Mouse (Mus musculus): Measurements from ENCODE around the gene Mapk11. TPM values are rescaled to one million over a fixed set of nuclear protein-coding genes. Genes with fewer than 3 reads are reported as not detected.

Gene Mapk11
- 8.4 and 10.4 TPM in 2 replicates for polyA plus RNA-seq (2015; fragmentation: Nextera tagmentation; extraction: Ambion mirVana)

DNA sequence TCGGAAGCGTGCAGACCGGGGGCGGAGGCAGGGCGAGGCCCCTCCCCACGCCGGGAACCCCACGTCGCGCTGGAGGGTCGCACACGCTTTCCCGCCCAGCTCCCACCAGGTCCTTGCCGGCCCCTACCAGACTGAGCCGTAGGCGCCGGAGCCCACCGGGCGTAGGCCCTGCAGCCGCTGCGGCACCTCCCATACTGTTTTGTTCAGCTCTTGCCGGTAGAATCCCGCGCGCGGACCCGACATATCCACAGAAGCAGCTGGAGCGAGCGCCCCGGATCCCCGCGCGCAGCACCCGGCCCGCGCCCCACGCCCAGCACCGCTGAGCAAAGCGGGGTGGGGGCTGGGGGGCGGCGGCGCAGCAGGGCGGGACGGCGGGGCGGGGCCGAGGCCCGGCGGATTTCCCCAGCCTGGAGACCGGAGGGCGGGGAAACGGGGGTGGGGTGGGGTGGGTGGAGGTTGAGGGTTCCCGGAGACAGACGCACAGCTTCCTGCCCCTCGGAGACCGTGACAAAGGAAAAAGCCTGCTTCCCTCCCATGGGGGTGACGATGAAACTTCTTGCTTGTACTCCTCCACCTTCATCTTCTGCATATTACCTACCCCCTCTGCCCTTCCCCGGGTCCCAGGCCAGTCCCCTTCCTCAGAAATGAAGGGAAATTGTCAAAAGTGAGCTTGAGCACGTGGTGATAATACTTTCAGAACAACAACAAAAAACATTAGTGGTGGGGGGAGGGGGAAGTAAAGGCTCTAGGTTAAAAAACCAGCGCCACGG lies at the start of gene Mapk11:
Gene Mapk11 (minus strand): TSS at position 358 of the 770 bp plus-strand sequence.
- peak; percentile 69 for ATAC-seq (ENCODE audit: low FRiP score, low read depth)
- Histone ChIP-seq H3K9me3 (no peaks in the 10 kb centered on the region), H3K27ac (peak within 1 kb of the TSS; percentile 15; the same call in 1 of the 2 replicates), H3K36me3 (peaks cover 9% of the 10 kb centered on the region), H3K9ac (peak within 1 kb of the TSS; percentile 73), H3K27me3 (peaks cover 39% of the 10 kb centered on the region), H3K4me3 (peak within 1 kb of the TSS; percentile 70), H3K4me2 (replicated peaks) (peak within 1 kb of the TSS; percentile 97), H3K4me1 (peaks cover 34% of the 10 kb centered on the region)
- under 1% methylated on average over 58 of the region's 61 CpGs for WGBS

DNA sequence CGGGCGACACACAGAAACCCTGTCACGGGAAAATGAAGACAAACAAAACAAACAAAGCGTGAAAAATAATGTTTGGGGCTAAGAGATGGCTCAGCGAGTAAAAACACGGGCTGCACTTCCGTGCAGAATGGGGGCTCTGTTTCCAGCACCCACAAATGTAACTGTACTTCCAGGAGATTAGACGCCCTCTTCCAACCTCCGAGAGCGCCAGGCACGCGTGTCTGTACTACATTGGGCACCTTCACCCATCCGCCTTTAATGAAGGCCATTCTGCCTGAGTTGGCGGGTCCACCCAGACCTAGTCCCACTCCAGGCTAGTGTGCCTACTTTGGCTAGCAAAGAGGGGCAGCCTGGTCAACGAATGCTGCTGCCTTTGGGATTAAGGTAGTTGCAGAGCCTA lies 47.6 kb upstream of the Mapk11 start:
- Histone ChIP-seq H3K27me3 (no peaks in the 10 kb centered on the region), H3K4me2 (replicated peaks) (peak overlapping the region; percentile 78), H3K4me1 (peaks cover 15% of the 10 kb centered on the region), H3K27ac (peak overlapping the region; percentile 99), H3K9me3 (no peaks in the 10 kb centered on the region; the same call in 1 of the 2 replicates), H3K9ac (peak overlapping the region; percentile 96), H3K4me3 (peak overlapping the region; percentile 89), H3K36me3 (no peaks in the 10 kb centered on the region)
- WGBS, result 72% methylated on average over 15 of the region's 15 CpGs
- ATAC-seq (ENCODE audit: low FRiP score, low read depth), result no peak

DNA sequence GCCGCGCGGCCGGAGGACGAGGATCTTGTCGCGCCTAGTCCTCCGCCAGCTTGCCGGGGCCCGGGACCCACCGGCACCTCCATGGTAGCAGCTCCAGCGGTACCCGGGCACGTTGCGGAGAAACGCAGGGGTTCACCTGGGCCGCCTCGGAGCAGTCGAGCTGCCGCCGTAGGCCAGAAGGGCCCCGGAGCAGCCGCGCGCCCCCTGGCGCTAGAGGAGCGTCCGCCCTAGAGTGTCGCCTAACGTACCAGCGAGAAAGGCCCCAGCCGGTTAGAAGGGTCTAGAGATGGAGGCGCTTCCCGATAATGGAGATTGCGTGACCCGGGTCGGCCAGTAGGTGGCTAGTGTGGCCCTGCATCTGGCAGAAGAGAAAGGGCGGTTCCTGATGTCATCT lies 46.9 kb upstream of the Mapk11 start, which contains the start of gene Dennd6b:
Gene Dennd6b (minus strand): TSS at position 184 of the 394 bp plus-strand sequence.
- Histone ChIP-seq H3K9ac (peak within 1 kb of the TSS; percentile 96), H3K4me3 (peak within 1 kb of the TSS; percentile 89), H3K36me3 (no peaks in the 10 kb centered on the region; the same call in 1 of the 2 replicates), H3K4me2 (replicated peaks) (peak within 1 kb of the TSS; percentile 78), H3K9me3 (no peaks in the 10 kb centered on the region), H3K27ac (peak within 1 kb of the TSS; percentile 99), H3K27me3 (no peaks in the 10 kb centered on the region), H3K4me1 (peaks cover 15% of the 10 kb centered on the region)
- peak; percentile 98 for ATAC-seq (ENCODE audit: low FRiP score, low read depth)
- under 1% methylated on average over 38 of the region's 38 CpGs for WGBS

DNA sequence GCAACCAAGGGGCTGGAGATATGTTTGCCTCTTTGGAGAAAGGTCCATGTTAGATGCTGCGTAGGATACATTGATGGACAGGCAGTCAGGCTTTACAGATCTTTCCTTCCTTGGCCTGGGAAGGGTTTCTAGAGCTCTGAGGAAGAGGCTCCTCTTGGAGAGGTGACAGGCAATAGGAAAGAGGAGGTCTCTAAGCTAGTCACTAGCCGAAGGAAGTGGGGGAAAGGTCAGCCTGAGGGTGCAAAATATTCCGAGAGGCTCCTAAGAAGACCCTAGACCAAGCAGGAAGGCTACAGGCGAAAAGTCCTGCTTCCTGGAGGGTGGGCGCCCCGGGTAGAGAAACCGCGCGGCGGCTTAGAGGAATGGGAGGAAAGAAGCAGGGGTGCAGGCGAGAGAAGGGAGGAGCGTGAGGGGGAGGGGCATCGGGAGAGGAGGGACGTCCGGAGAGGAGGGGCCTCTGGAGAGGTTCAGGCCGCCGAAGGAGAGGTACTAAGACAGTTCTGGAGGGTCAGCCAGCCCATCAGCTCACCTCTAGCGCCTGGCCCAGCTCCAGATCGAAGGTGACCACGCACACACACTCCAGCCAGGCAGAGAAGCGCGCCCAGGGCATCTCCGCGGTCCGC lies 46.4 kb upstream of the Mapk11 start:
- ATAC-seq (ENCODE audit: low FRiP score, low read depth), result peak; percentile 95
- peak overlapping the region; percentile 96 for H3K9ac ChIP-seq
- H3K4me3 ChIP-seq, result peak overlapping the region; percentile 89
- no peaks in the 10 kb centered on the region for H3K9me3 ChIP-seq
- H3K4me1 ChIP-seq, result peaks cover 15% of the 10 kb centered on the region
- H3K27ac ChIP-seq, result peak overlapping the region; percentile 99
- no peaks in the 10 kb centered on the region for H3K27me3 ChIP-seq
- H3K36me3 ChIP-seq, result peaks cover 1% of the 10 kb centered on the region; the same call in 1 of the 2 replicates
- under 1% methylated on average over 25 of the region's 25 CpGs for WGBS
- peak overlapping the region; percentile 78 for H3K4me2 ChIP-seq (replicated peaks)

DNA sequence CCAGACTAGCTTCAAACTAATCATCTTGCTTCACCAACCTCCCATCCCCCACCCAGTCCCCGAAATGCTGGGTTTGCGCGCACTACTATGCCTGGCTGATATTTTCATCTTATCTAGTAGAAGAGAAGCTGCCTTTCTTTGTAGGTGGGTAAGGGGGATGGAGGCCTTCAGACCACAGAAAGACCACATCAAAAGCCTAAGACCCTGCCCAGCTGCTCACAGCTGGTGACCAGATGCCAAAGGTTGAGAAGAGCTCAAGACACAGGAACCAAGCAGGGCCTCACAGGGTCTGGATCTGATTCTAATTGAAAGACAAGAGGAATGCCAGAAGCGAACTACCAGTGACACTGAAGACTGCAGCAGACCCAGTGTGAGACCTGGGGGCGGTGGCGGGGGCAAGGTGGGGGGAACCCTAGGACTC lies 45.8 kb upstream of the Mapk11 start:
- peak; percentile 4; the same call in 1 of the 2 replicates for ATAC-seq (ENCODE audit: low FRiP score, low read depth)
- Histone ChIP-seq H3K4me3 (peak overlapping the region; percentile 89), H3K27me3 (no peaks in the 10 kb centered on the region), H3K36me3 (peaks cover 6% of the 10 kb centered on the region; the same call in 1 of the 2 replicates), H3K27ac (peak overlapping the region; percentile 99), H3K9me3 (no peaks in the 10 kb centered on the region), H3K4me2 (replicated peaks) (peak overlapping the region; percentile 78), H3K9ac (peak overlapping the region; percentile 96), H3K4me1 (peaks cover 15% of the 10 kb centered on the region)
- 20% methylated on average over 6 of the region's 6 CpGs for WGBS

DNA sequence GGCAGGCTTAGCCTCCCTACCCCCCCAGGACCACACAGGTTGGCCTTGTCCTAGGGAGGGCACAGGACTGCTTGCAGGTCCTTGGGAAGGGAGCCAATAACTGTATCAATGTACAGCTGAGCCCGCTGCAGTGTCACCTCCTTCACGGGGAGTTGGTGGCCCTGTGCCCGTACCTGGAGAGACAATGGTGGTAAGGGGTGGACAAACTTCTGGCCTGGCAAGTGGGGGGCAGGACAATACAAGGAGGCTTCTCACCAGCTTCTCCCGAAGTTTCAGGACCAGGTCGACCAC lies 35.5 kb upstream of the Mapk11 start:
- H3K4me3 ChIP-seq, result no peak overlapping the region
- H3K27me3 ChIP-seq, result no peaks in the 10 kb centered on the region
- H3K4me2 ChIP-seq (replicated peaks), result no peak overlapping the region
- no peak overlapping the region for H3K27ac ChIP-seq
- H3K36me3 ChIP-seq, result peaks cover 44% of the 10 kb centered on the region
- no peak overlapping the region; the same call in 1 of the 2 replicates for H3K9ac ChIP-seq
- no peak for ATAC-seq (ENCODE audit: low FRiP score, low read depth)
- peaks cover 29% of the 10 kb centered on the region for H3K4me1 ChIP-seq
- H3K9me3 ChIP-seq, result no peaks in the 10 kb centered on the region
- 87% methylated on average over 5 of the region's 5 CpGs for WGBS

DNA sequence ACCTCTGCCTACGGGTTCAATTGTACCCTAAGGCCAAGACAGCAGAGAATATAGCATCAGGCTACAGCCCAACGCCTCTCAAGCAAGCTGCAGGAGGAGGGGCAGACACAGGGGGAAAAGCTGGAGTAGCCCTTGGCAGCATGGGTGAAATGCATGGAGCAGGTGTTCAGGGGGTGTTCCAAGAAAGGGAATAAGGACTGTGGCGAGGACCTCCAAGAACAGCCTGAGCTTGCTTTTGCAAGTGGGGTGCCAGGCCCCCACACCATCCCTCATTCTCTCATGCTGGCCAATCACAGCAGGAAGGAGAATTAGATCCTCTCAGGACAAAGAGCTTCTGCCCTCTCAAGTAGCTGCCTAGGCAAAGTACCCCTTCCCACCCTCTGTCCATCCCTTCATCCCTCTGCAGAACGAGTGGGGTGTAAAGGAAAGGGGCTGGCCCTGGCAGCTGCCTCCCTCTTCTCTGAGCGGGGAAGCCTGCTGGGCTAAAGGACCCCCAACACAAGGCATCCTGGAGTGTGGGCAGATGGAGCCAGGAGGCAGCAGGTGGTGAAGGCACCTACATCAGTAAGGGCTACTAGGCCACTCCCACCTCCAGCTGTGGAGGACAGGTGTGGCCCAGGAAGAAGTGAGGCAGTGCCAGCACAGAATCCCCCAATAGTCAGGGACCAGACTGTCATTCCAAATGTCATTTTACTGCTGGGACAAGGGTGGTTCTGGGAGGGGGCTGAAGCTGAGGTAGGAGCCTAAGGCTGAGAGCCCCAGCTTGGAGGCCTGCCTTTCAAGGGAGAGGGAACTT lies 34.9 kb upstream of the Mapk11 start:
- ATAC-seq (ENCODE audit: low FRiP score, low read depth), result no peak
- no peak overlapping the region for H3K27ac ChIP-seq
- no peak overlapping the region for H3K9ac ChIP-seq

DNA sequence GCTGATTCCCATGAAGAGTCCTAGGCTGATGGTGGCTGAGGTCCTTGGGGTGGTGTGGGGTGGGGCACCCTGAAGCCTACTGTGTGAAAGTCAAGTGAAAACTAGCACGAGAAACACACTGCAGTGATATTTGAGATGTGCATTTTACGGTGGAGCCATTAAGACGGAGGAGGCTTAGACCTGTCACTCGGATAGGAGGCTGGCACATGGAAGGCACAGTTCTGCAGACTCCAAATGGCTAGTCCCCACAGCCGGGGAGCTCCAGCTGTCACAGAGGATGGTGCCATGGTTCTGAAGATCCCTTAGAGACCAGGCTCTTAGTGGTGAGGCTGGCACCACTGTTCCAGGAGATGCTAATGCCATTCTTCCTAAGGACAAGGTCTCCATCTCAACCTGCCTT lies 33.4 kb upstream of the Mapk11 start:
- H3K36me3 ChIP-seq, result peaks cover 25% of the 10 kb centered on the region
- no peak overlapping the region for H3K9ac ChIP-seq
- no peaks in the 10 kb centered on the region for H3K27me3 ChIP-seq
- no peak overlapping the region for H3K27ac ChIP-seq
- ATAC-seq (ENCODE audit: low FRiP score, low read depth), result no peak
- no peak overlapping the region for H3K4me3 ChIP-seq
- peaks cover 47% of the 10 kb centered on the region for H3K4me1 ChIP-seq
- H3K4me2 ChIP-seq (replicated peaks), result no peak overlapping the region
- no peaks in the 10 kb centered on the region for H3K9me3 ChIP-seq
- WGBS, result 43% methylated on average over 5 of the region's 5 CpGs

More for the DNA sequence above, 34.9 kb upstream of the Mapk11 start:
- Histone ChIP-seq H3K9me3 (no peaks in the 10 kb centered on the region), H3K4me1 (peaks cover 32% of the 10 kb centered on the region), H3K36me3 (peaks cover 40% of the 10 kb centered on the region), H3K27me3 (no peaks in the 10 kb centered on the region), H3K4me2 (replicated peaks) (no peak overlapping the region), H3K4me3 (no peak overlapping the region)
- 62% methylated on average over 5 of the region's 5 CpGs for WGBS

DNA sequence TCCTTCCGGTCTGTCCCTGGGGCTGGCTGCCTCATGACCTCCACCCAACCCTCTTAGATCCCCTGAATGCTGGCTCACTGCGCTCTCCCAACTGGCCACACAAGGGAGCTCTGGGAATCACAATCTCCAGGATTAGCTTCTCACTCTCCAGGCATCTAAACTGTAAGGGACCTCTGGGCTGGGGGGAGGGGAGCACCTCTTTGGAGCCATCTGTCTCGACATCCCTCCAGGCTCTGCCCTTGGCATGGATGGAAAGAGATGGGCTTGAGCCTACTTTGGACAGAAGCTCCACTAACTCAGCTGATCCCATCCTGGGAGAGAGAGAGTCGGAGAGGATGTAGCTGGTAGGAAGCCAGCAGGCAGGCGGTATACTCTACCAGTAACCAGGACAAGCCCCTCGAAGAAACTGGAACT lies 32.9 kb upstream of the Mapk11 start:
- Histone ChIP-seq H3K27ac (no peak overlapping the region), H3K4me1 (peaks cover 52% of the 10 kb centered on the region), H3K36me3 (peaks cover 21% of the 10 kb centered on the region), H3K27me3 (no peaks in the 10 kb centered on the region), H3K9me3 (no peaks in the 10 kb centered on the region), H3K4me3 (no peak overlapping the region), H3K9ac (no peak overlapping the region), H3K4me2 (replicated peaks) (0 out of 2 replicates have a peak overlapping the region, but pooled peaks have one; percentile 96)
- no peak for ATAC-seq (ENCODE audit: low FRiP score, low read depth)
- 31% methylated on average over 6 of the region's 6 CpGs for WGBS

DNA sequence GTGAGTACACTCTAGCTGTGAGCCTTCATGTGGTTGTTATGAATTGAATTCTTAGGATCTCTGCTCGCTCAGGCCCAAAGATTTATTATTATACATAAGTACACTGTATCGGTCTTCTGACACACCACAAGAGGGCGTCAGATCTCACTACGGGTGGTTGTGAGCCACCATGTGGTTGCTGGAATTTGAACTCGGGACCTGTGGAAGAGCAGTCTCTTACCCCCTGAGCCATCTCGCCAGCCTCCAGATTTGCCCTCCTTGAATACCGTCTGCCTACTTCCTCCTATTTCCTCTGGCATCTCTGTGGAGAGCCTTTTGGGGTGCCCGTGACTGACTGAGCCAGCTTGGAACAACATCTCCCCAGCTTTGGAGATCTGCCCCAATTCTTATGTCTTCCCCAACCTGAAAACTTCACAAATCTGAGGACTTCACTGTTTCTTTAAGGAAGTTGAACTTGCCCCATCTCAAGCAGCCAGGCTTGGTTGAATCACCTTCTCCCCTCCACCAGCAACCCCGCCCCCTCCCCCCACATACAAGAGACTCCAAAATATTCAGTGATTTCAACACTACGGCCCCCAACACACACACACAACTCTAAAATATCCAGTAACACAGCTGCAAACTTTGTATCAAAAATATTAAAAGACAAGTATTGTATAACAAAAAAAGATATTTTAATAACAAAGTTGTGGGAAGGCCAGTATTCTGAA lies 32.3 kb upstream of the Mapk11 start:
- peaks cover 58% of the 10 kb centered on the region for H3K4me1 ChIP-seq
- H3K36me3 ChIP-seq, result peaks cover 14% of the 10 kb centered on the region
- no peak for ATAC-seq (ENCODE audit: low FRiP score, low read depth)
- no peaks in the 10 kb centered on the region for H3K27me3 ChIP-seq
- peak overlapping the region; percentile 82 for H3K4me3 ChIP-seq
- 75% methylated on average over 10 of the region's 10 CpGs for WGBS
- peak overlapping the region; percentile 93; the same call in 1 of the 2 replicates for H3K9ac ChIP-seq
- H3K9me3 ChIP-seq, result no peaks in the 10 kb centered on the region
- H3K27ac ChIP-seq, result no peak overlapping the region
- peak overlapping the region; percentile 96 for H3K4me2 ChIP-seq (replicated peaks)

DNA sequence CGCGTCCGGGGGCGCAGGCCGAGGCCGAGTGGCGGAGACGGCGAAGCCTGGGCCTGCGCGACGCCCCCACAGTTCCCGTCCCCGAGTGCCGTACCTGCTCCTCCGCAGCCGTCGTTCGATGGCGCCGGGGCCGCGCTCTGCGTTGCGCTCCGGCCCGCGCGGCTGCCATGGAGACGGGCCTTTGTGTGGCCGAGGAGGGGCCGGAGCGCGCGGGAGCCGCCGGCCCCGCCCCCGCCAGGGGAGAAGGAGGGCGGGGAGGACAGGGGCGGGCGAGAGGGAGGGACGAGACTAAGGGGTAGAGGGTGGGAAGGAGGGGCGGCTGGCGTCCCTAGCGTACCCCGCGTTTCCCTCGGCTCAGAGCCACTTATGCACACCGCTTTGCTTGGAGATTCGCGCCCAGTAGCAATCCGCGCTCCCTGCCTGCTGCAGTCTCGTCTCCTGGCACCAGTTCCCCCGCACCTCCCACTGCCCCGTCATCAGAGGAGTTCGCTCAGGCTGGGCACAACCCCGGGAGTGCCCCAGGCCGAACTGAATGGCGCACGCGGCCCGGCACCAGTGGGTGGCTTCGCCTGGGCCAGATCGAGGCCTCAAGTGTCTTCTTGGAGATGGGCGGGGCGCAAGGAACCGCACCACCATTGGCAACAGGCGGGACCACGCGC lies 31.3 kb upstream of the Mapk11 start, which contains the start of gene Plxnb2:
Gene Plxnb2 (minus strand): TSS at position 218 of the 659 bp plus-strand sequence.
- Histone ChIP-seq H3K9me3 (no peaks in the 10 kb centered on the region), H3K4me2 (replicated peaks) (peak within 1 kb of the TSS; percentile 96), H3K27me3 (no peaks in the 10 kb centered on the region), H3K4me1 (peaks cover 68% of the 10 kb centered on the region), H3K4me3 (peak within 1 kb of the TSS; percentile 82), H3K27ac (peak within 1 kb of the TSS; percentile 94), H3K36me3 (peaks cover 4% of the 10 kb centered on the region), H3K9ac (peak within 1 kb of the TSS; percentile 93)
- ATAC-seq (ENCODE audit: low FRiP score, low read depth), result peak; percentile 91
- WGBS, result under 1% methylated on average over 57 of the region's 72 CpGs

Data from limb, embryonic 13.5 days (tissue).